1 mouse cellular context compared by ENCODE assay signal in genomic region chr7:45682144-45683126, GRCm38 (mm10).
TF ChIP-seq lines count a peak whose summit lies in the region.

No protein-coding gene starts in this region.

TF ChIP-seq in CH12.LX, 34 proteins besides CTCF, POLR2A, EP300 and RAD21:
- TF ChIP-seq ELF1 (IDR thresholded peaks at IDR 0.05; ENCODE audit: low read depth, low read length) (peak; percentile 89), ZC3H11A (IDR thresholded peaks at IDR 0.05; ENCODE audit: low read depth, low read length) (peak; percentile 44), IRF4 (IDR thresholded peaks at IDR 0.05; ENCODE audit: low read depth, low read length) (peak; percentile 69), MYC (IDR thresholded peaks at IDR 0.05; ENCODE audit: low read depth, low read length) (0 out of 2 replicates have a peak, but pooled peaks have one; percentile 35), ZKSCAN1 (IDR thresholded peaks at IDR 0.05; ENCODE audit: borderline replicate concordance, low read depth, low read length) (no peak), HCFC1 (IDR thresholded peaks at IDR 0.05; ENCODE audit: low read depth, low read length) (peak; percentile 46), SMC3 (IDR thresholded peaks at IDR 0.05; ENCODE audit: low read depth, low read length) (peak; percentile 92), TCF12 (IDR thresholded peaks at IDR 0.05; ENCODE audit: low read depth, low read length) (peak; percentile 58), JUND (conservative IDR thresholded peaks at IDR 0.05; ENCODE audit: low read depth, low read length) (no peak), SIN3A (IDR thresholded peaks at IDR 0.05; ENCODE audit: low read length) (peak; percentile 41; the same call in 1 of the 2 replicates), NELFE (IDR thresholded peaks at IDR 0.05; ENCODE audit: low read depth, low read length) (peak; percentile 79; the same call in 1 of the 2 replicates), UBTF (IDR thresholded peaks at IDR 0.05; ENCODE audit: low read depth, low read length) (no peak), BHLHE40 (IDR thresholded peaks at IDR 0.05; ENCODE audit: low read depth, low read length) (peak; percentile 35; the same call in 1 of the 2 replicates)
TF ChIP-seq in CH12.LX: peak in this region for 10.
